Mouse (Mus musculus): ENCODE results near the gene Nckap5l. TPM values are rescaled to one million over a fixed set of nuclear protein-coding genes. Genes with fewer than 3 reads are reported as not detected.

The Nckap5l gene
- 1 to 10 TPM; 6.9 to 8.8 TPM for total RNA-seq (2021)

- DNase-seq = peak; percentile 88 to 90
- intact Hi-C loops (cut with DNase I) = loop anchor here (5.0 kb wide), 1 partner anchor 136 kb away; no protein-coding TSS in a partner anchor
Measured at GRCm38 (mm10) chr15:99457606-99458401, at the start of gene Nckap5l. Gene Nckap5l (minus strand): TSS chr15:99457748.

- intact Hi-C loops (cut with DNase I) = no loop called here
- DNase-seq = no peak
Measured at GRCm38 (mm10) chr15:99505324-99506095, 48.0 kb upstream of the Nckap5l start.

GRCm38 (mm10) chr15:99503256-99503655 is 45.7 kb upstream of the Nckap5l start:
- no peak for DNase-seq
- intact Hi-C loops (cut with DNase I) = no loop called here

- no peak for DNase-seq
- intact Hi-C loops (cut with DNase I) = no loop called here
Measured at GRCm38 (mm10) chr15:99502311-99502831, 44.8 kb upstream of the Nckap5l start.

GRCm38 (mm10) chr15:99501292-99502260 is 44.0 kb upstream of the Nckap5l start:
- no peak for DNase-seq
- intact Hi-C loops (cut with DNase I) = no loop called here

GRCm38 (mm10) chr15:99500320-99500719 is 42.8 kb upstream of the Nckap5l start:
- DNase-seq = no peak
- intact Hi-C loops (cut with DNase I) = no loop called here

- intact Hi-C loops (cut with DNase I) = loop anchor here (5.0 to 10.0 kb wide), 2 partner anchors 275 to 408 kb away; partner anchors contain the start of gene Cers5
- no peak for DNase-seq
Measured at GRCm38 (mm10) chr15:99499726-99500125, 42.2 kb upstream of the Nckap5l start.

- intact Hi-C loops (cut with DNase I) = loop anchor here (5.0 to 10.0 kb wide), 2 partner anchors 276 to 409 kb away; partner anchors contain the start of gene Cers5
- peak; percentile 21 to 41 for DNase-seq
Measured at GRCm38 (mm10) chr15:99498781-99499180, 41.2 kb upstream of the Nckap5l start.

GRCm38 (mm10) chr15:99498356-99498755 is 40.8 kb upstream of the Nckap5l start:
- intact Hi-C loops (cut with DNase I) = loop anchor here (5.0 to 10.0 kb wide), 2 partner anchors 276 to 409 kb away; partner anchors contain the start of gene Cers5

GRCm38 (mm10) chr15:99497527-99498242 is 40.1 kb upstream of the Nckap5l start:
- DNase-seq = peak; percentile 61 to 71
- intact Hi-C loops (cut with DNase I) = loop anchor here (1.0 to 10.0 kb wide), 5 partner anchors 99 to 410 kb away; partner anchors contain the start of gene Cers5

More at GRCm38 (mm10) chr15:99498356-99498755, 40.8 kb upstream of the Nckap5l start:
- no peak for DNase-seq

- DNase-seq = peak; percentile 39 to 58
- intact Hi-C loops (cut with DNase I) = loop anchor here (1.0 to 10.0 kb wide), 5 partner anchors 99 to 410 kb away; partner anchors contain the start of gene Cers5
Measured at GRCm38 (mm10) chr15:99497061-99497460, 39.5 kb upstream of the Nckap5l start.

- intact Hi-C loops (cut with DNase I) = no loop called here
- no peak for DNase-seq
Measured at GRCm38 (mm10) chr15:99484745-99485144, 27.2 kb upstream of the Nckap5l start.

GRCm38 (mm10) chr15:99475814-99476213 is 18.3 kb upstream of the Nckap5l start:
- DNase-seq = no peak
- intact Hi-C loops (cut with DNase I) = no loop called here

- intact Hi-C loops (cut with DNase I) = loop anchor here (5.0 kb wide), 1 partner anchor 157 kb away; no protein-coding TSS in a partner anchor
- DNase-seq = peak; percentile 87 to 89
Measured at GRCm38 (mm10) chr15:99474576-99474926, 17.0 kb upstream of the Nckap5l start, which contains the start of gene Bcdin3d. Gene Bcdin3d (minus strand): TSS chr15:99474730.

GRCm38 (mm10) chr15:99473801-99474575 is 16.4 kb upstream of the Nckap5l start:
- intact Hi-C loops (cut with DNase I) = loop anchor here (5.0 kb wide), 1 partner anchor 157 kb away; no protein-coding TSS in a partner anchor
- DNase-seq = peak in 1 of 2 experiments; percentile 56

- DNase-seq = no peak
- intact Hi-C loops (cut with DNase I) = loop anchor here (5.0 kb wide), 1 partner anchor 156 kb away; no protein-coding TSS in a partner anchor
Measured at GRCm38 (mm10) chr15:99472972-99473371, 15.4 kb upstream of the Nckap5l start.

- intact Hi-C loops (cut with DNase I) = loop anchor here (1.0 to 5.0 kb wide), 2 partner anchors 55 to 154 kb away; no protein-coding TSS in a partner anchor
- DNase-seq = no peak
Measured at GRCm38 (mm10) chr15:99471677-99472063, 14.1 kb upstream of the Nckap5l start.
